Mouse (Mus musculus): ENCODE data around the gene Ralbp1. TPM values are rescaled to one million over a fixed set of nuclear protein-coding genes. Genes with fewer than 3 reads are reported as not detected.

Gene Ralbp1
- total and polyA plus RNA-seq, 3 experiments: 53.2 to 69.6 TPM; not detected in 1

- H3K4me1 ChIP-seq (ENCODE audit: control insufficient read depth in 1 of 2, insufficient read depth in 2 of 2, low read length in 2 of 2): peaks cover 0 to under 1% of the 10 kb centered on the region in 2 experiments; a peak in 2 of 4 replicates
- H3K9ac ChIP-seq (ENCODE audit: control insufficient read depth, low read depth, low read length, poor library complexity, severe bottlenecking): no peak overlapping the region
- peak; percentile 38 for DNase-seq (ENCODE audit: low read depth, low spot score)
- H3K27me3 ChIP-seq (ENCODE audit: control insufficient read depth in 1 of 2, insufficient read depth in 2 of 2, low read length in 2 of 2): no peaks in the 10 kb centered on the region
- H3K9me3 ChIP-seq (replicated peaks; ENCODE audit: insufficient read depth, low read length): no peaks in the 10 kb centered on the region
- peak; percentile 24 to 53 (median 29); a peak in 4 of 6 replicates for TF ChIP-seq CTCF (IDR thresholded peaks at IDR 0.05 in 2 of 3, conservative IDR thresholded peaks at IDR 0.05 in 1 of 3; ENCODE audit: control insufficient read depth in 1 of 3, insufficient read depth in 1 of 3, low read depth in 2 of 3, low read length in 3 of 3, poor library complexity in 1 of 3, severe bottlenecking in 1 of 3)
- no peak for TF ChIP-seq HCFC1 (IDR thresholded peaks at IDR 0.05; ENCODE audit: low read depth, low read length)
- TF ChIP-seq MXI1 (IDR thresholded peaks at IDR 0.05; ENCODE audit: low read depth, low read length): no peak
- TF ChIP-seq RCOR1 (IDR thresholded peaks at IDR 0.05; ENCODE audit: low read depth, low read length): no peak
- TF ChIP-seq GATA1 (IDR thresholded peaks at IDR 0.05; ENCODE audit: low read depth, low read length): no peak
- TF ChIP-seq ZC3H11A (IDR thresholded peaks at IDR 0.05; ENCODE audit: low read depth, low read length): no peak
- TF ChIP-seq POLR2A (IDR thresholded peaks at IDR 0.05; ENCODE audit: control insufficient read depth in 1 of 2, insufficient read depth in 1 of 2, low read depth in 1 of 2, low read length in 2 of 2, poor library complexity in 1 of 2): no peak
- TF ChIP-seq ZNF384 (IDR thresholded peaks at IDR 0.05; ENCODE audit: low read depth, low read length): no peak
- no peak for TF ChIP-seq CHD2 (IDR thresholded peaks at IDR 0.05; ENCODE audit: low read length)
- TF ChIP-seq SMC3 (IDR thresholded peaks at IDR 0.05; ENCODE audit: low read depth, low read length): peak; percentile 49
- peak; percentile 29 for TF ChIP-seq RAD21 (IDR thresholded peaks at IDR 0.05; ENCODE audit: low read depth, low read length)
- no peak for TF ChIP-seq MAFK (IDR thresholded peaks at IDR 0.05; ENCODE audit: borderline replicate concordance, low read depth, low read length)
- no peaks in the 10 kb centered on the region for H3K79me2 ChIP-seq (ENCODE audit: control insufficient read depth, insufficient read depth, low read length, poor library complexity)
- H3K4me3 ChIP-seq (ENCODE audit: control insufficient read depth in 1 of 2, insufficient read depth in 1 of 2, low read depth in 2 of 2, low read length in 2 of 2): no peak overlapping the region
- H3K36me3 ChIP-seq (ENCODE audit: control insufficient read depth in 1 of 2, insufficient read depth in 2 of 2, low read length in 2 of 2): peaks cover 1 to 6% of the 10 kb centered on the region in 2 experiments
- H3K27ac ChIP-seq (ENCODE audit: control insufficient read depth, low read depth, low read length): no peak overlapping the region
Observed at GRCm38 (mm10) chr17:65851749-65852148, 33.8 kb downstream of the Ralbp1 start.

- Histone ChIP-seq H3K36me3 (ENCODE audit: control insufficient read depth in 1 of 2, insufficient read depth in 2 of 2, low read length in 2 of 2) (peaks cover 0 to 2% of the 10 kb centered on the region in 2 experiments; a peak in 1 of 4 replicates), H3K79me2 (ENCODE audit: control insufficient read depth, insufficient read depth, low read length, poor library complexity) (no peaks in the 10 kb centered on the region), H3K27ac (ENCODE audit: control insufficient read depth, low read depth, low read length) (no peak overlapping the region), H3K4me1 (ENCODE audit: control insufficient read depth in 1 of 2, insufficient read depth in 2 of 2, low read length in 2 of 2) (no peaks in the 10 kb centered on the region), H3K4me3 (ENCODE audit: control insufficient read depth in 1 of 2, insufficient read depth in 1 of 2, low read depth in 2 of 2, low read length in 2 of 2) (no peak overlapping the region), H3K9ac (ENCODE audit: control insufficient read depth, low read depth, low read length, poor library complexity, severe bottlenecking) (no peak overlapping the region), H3K9me3 (replicated peaks; ENCODE audit: insufficient read depth, low read length) (no peaks in the 10 kb centered on the region), H3K27me3 (ENCODE audit: control insufficient read depth in 1 of 2, insufficient read depth in 2 of 2, low read length in 2 of 2) (no peaks in the 10 kb centered on the region)
- TF ChIP-seq SIN3A (IDR thresholded peaks at IDR 0.05; ENCODE audit: low read length) (no peak), ZNF384 (IDR thresholded peaks at IDR 0.05; ENCODE audit: low read depth, low read length) (no peak), RCOR1 (IDR thresholded peaks at IDR 0.05; ENCODE audit: low read depth, low read length) (no peak), MYC (IDR thresholded peaks at IDR 0.05; ENCODE audit: low read depth, low read length) (no peak), SMC3 (IDR thresholded peaks at IDR 0.05; ENCODE audit: low read depth, low read length) (no peak), RAD21 (IDR thresholded peaks at IDR 0.05; ENCODE audit: low read depth, low read length) (no peak), ZKSCAN1 (IDR thresholded peaks at IDR 0.05; ENCODE audit: low read depth, low read length) (no peak), HCFC1 (IDR thresholded peaks at IDR 0.05; ENCODE audit: low read depth, low read length) (no peak), GATA1 (IDR thresholded peaks at IDR 0.05; ENCODE audit: low read depth, low read length) (no peak), UBTF (IDR thresholded peaks at IDR 0.05; ENCODE audit: borderline replicate concordance, insufficient read depth, low read depth, low read length) (no peak), MAX (IDR thresholded peaks at IDR 0.05; ENCODE audit: low read length) (no peak)
- no peak for DNase-seq (ENCODE audit: low read depth, low spot score)
Observed at GRCm38 (mm10) chr17:65850487-65850886, 35.1 kb downstream of the Ralbp1 start.
